Mouse (Mus musculus) left cerebral cortex, adult 11 months (tissue): ENCODE measurements around the gene Tspan18.

Experiments
- DNase-seq: peaks from one replicate; pipeline ENCODE4 v3.0.0; 2022; ENCODE audit warnings: low spot score

Tspan18 gene

GRCm38 (mm10) chr2:93160467-93161035, 173.8 kb downstream of the Tspan18 start:
- no peak for DNase-seq

GRCm38 (mm10) chr2:93154486-93155032, 179.7 kb downstream of the Tspan18 start:
- DNase-seq = no peak

- DNase-seq = no peak
Measured at GRCm38 (mm10) chr2:93153833-93154232, 180.5 kb downstream of the Tspan18 start.

GRCm38 (mm10) chr2:93152883-93153491, 181.3 kb downstream of the Tspan18 start:
- no peak for DNase-seq

GRCm38 (mm10) chr2:93152191-93152601, 182.1 kb downstream of the Tspan18 start:
- no peak for DNase-seq
